Mouse (Mus musculus): ENCODE results near the gene Csnk1g1. TPM values are rescaled to one million over a fixed set of nuclear protein-coding genes. Genes with fewer than 3 reads are reported as not detected.

Gene Csnk1g1
- 9.8 and 12.7 TPM in 2 replicates for polyA plus RNA-seq (2015; fragmentation: Nextera tagmentation; extraction: Ambion mirVana)

GRCm38 (mm10) chr9:65908394-65909300 is at the start of gene Csnk1g1, which contains the start of gene Trip4:
Gene Csnk1g1 (plus strand): TSS chr9:65908924.
Gene Trip4 (minus strand): TSS chr9:65908794.
- peak; percentile 100 for ATAC-seq (replicated peaks; ENCODE audit: insufficient number of reproducible peaks, insufficient read depth, low FRiP score, low read depth)
- Histone ChIP-seq H3K36me3 (peaks cover 6% of the 10 kb centered on the region), H3K27ac (peak within 1 kb of the TSS; percentile 91), H3K4me2 (peak within 1 kb of the TSS; percentile 65), H3K9me3 (replicated peaks) (no peaks in the 10 kb centered on the region), H3K9ac (peak within 1 kb of the TSS; percentile 71), H3K4me3 (peak within 1 kb of the TSS; percentile 83), H3K27me3 (no peaks in the 10 kb centered on the region), H3K4me1 (replicated peaks) (peaks cover 11% of the 10 kb centered on the region)
- WGBS = under 1% methylated on average over 38 of the region's 38 CpGs

GRCm38 (mm10) chr9:65859656-65860055 is 49.1 kb upstream of the Csnk1g1 start:
- H3K4me2 ChIP-seq = no peak overlapping the region
- ATAC-seq (replicated peaks; ENCODE audit: insufficient number of reproducible peaks, insufficient read depth, low FRiP score, low read depth) = no peak
- WGBS = 53% methylated on average over 1 of the region's 1 CpGs
- H3K4me1 ChIP-seq (replicated peaks) = no peaks in the 10 kb centered on the region
- no peaks in the 10 kb centered on the region for H3K9me3 ChIP-seq (replicated peaks)
- H3K4me3 ChIP-seq = no peak overlapping the region
- H3K27me3 ChIP-seq = no peaks in the 10 kb centered on the region
- no peak overlapping the region for H3K27ac ChIP-seq
- H3K36me3 ChIP-seq = peaks cover 64% of the 10 kb centered on the region
- no peak overlapping the region for H3K9ac ChIP-seq

- under 1% methylated on average over 37 of the region's 37 CpGs for WGBS
- Histone ChIP-seq H3K36me3 (peaks cover 6% of the 10 kb centered on the region; the same call in 1 of the 2 replicates), H3K9ac (peak overlapping the region; percentile 72), H3K4me2 (peak overlapping the region; percentile 65), H3K4me3 (peak overlapping the region; percentile 74), H3K4me1 (replicated peaks) (peaks cover 7% of the 10 kb centered on the region), H3K9me3 (replicated peaks) (no peaks in the 10 kb centered on the region), H3K27me3 (no peaks in the 10 kb centered on the region), H3K27ac (peak overlapping the region; percentile 83)
- ATAC-seq (replicated peaks; ENCODE audit: insufficient number of reproducible peaks, insufficient read depth, low FRiP score, low read depth) = peak; percentile 97
These were observed 24.0 kb upstream of the Csnk1g1 start for GRCm38 (mm10) chr9:65884564-65885315.

- H3K36me3 ChIP-seq = peaks cover 22% of the 10 kb centered on the region
- no peaks in the 10 kb centered on the region for H3K27me3 ChIP-seq
- peak within 1 kb of the TSS; percentile 68 for H3K4me3 ChIP-seq
- H3K4me1 ChIP-seq (replicated peaks) = peaks cover 18% of the 10 kb centered on the region
- peak within 1 kb of the TSS; percentile 90 for H3K4me2 ChIP-seq
- H3K9me3 ChIP-seq (replicated peaks) = no peaks in the 10 kb centered on the region
- peak within 1 kb of the TSS; percentile 26 for H3K27ac ChIP-seq
- under 1% methylated on average over 21 of the region's 21 CpGs for WGBS
- peak within 1 kb of the TSS; percentile 62 for H3K9ac ChIP-seq
- peak; percentile 95 for ATAC-seq (replicated peaks; ENCODE audit: insufficient number of reproducible peaks, insufficient read depth, low FRiP score, low read depth)
These were observed 18.5 kb upstream of the Csnk1g1 start, which contains the start of gene Pclaf for GRCm38 (mm10) chr9:65890143-65890628. Gene Pclaf (plus strand): TSS chr9:65890237.

GRCm38 (mm10) chr9:65891126-65891525 is 17.6 kb upstream of the Csnk1g1 start:
- Histone ChIP-seq H3K36me3 (peaks cover 25% of the 10 kb centered on the region), H3K4me1 (replicated peaks) (peaks cover 15% of the 10 kb centered on the region), H3K9me3 (replicated peaks) (no peaks in the 10 kb centered on the region), H3K9ac (peak overlapping the region; percentile 62; the same call in 1 of the 2 replicates), H3K4me3 (peak overlapping the region; percentile 68), H3K27ac (no peak overlapping the region), H3K27me3 (no peaks in the 10 kb centered on the region), H3K4me2 (peak overlapping the region; percentile 90)
- no peak for ATAC-seq (replicated peaks; ENCODE audit: insufficient number of reproducible peaks, insufficient read depth, low FRiP score, low read depth)
- WGBS = 5% methylated on average over 5 of the region's 5 CpGs

GRCm38 (mm10) chr9:65896977-65897376 is 11.7 kb upstream of the Csnk1g1 start:
- no peaks in the 10 kb centered on the region for H3K9me3 ChIP-seq (replicated peaks)
- H3K4me1 ChIP-seq (replicated peaks) = peaks cover under 1% of the 10 kb centered on the region
- no peak overlapping the region for H3K4me2 ChIP-seq
- peaks cover 46% of the 10 kb centered on the region for H3K36me3 ChIP-seq
- no peak overlapping the region for H3K9ac ChIP-seq
- H3K27me3 ChIP-seq = no peaks in the 10 kb centered on the region
- WGBS = 89% methylated on average over 2 of the region's 2 CpGs
- ATAC-seq (replicated peaks; ENCODE audit: insufficient number of reproducible peaks, insufficient read depth, low FRiP score, low read depth) = no peak
- H3K4me3 ChIP-seq = no peak overlapping the region
- no peak overlapping the region for H3K27ac ChIP-seq

GRCm38 (mm10) chr9:65902879-65903278 is 5.8 kb upstream of the Csnk1g1 start:
- ATAC-seq (replicated peaks; ENCODE audit: insufficient number of reproducible peaks, insufficient read depth, low FRiP score, low read depth) = no peak
- Histone ChIP-seq H3K9me3 (replicated peaks) (no peaks in the 10 kb centered on the region), H3K27me3 (no peaks in the 10 kb centered on the region), H3K4me3 (no peak overlapping the region), H3K36me3 (peaks cover 14% of the 10 kb centered on the region), H3K9ac (no peak overlapping the region), H3K4me1 (replicated peaks) (peaks cover 5% of the 10 kb centered on the region), H3K4me2 (no peak overlapping the region), H3K27ac (no peak overlapping the region)
- 96% methylated on average over 3 of the region's 3 CpGs for WGBS

GRCm38 (mm10) chr9:65903419-65903818 is 5.3 kb upstream of the Csnk1g1 start:
- H3K9me3 ChIP-seq (replicated peaks) = no peaks in the 10 kb centered on the region
- no peak overlapping the region for H3K9ac ChIP-seq
- peaks cover 7% of the 10 kb centered on the region for H3K4me1 ChIP-seq (replicated peaks)
- ATAC-seq (replicated peaks; ENCODE audit: insufficient number of reproducible peaks, insufficient read depth, low FRiP score, low read depth) = no peak
- H3K27me3 ChIP-seq = no peaks in the 10 kb centered on the region
- H3K4me3 ChIP-seq = no peak overlapping the region
- H3K27ac ChIP-seq = no peak overlapping the region
- H3K4me2 ChIP-seq = no peak overlapping the region
- peaks cover 13% of the 10 kb centered on the region for H3K36me3 ChIP-seq

GRCm38 (mm10) chr9:65909301-65909801 is 627 bp downstream of the Csnk1g1 start:
- H3K27ac ChIP-seq = peak overlapping the region; percentile 91

GRCm38 (mm10) chr9:65909837-65910236 is 1.1 kb downstream of the Csnk1g1 start:
- peak overlapping the region; percentile 65 for H3K4me2 ChIP-seq
- WGBS = 5% methylated on average over 4 of the region's 4 CpGs
- peak overlapping the region; percentile 91 for H3K27ac ChIP-seq
- no peaks in the 10 kb centered on the region for H3K9me3 ChIP-seq (replicated peaks)
- peak overlapping the region; percentile 83 for H3K4me3 ChIP-seq
- no peaks in the 10 kb centered on the region; the same call in 1 of the 2 replicates for H3K36me3 ChIP-seq
- ATAC-seq (replicated peaks; ENCODE audit: insufficient number of reproducible peaks, insufficient read depth, low FRiP score, low read depth) = no peak
- peaks cover 13% of the 10 kb centered on the region for H3K4me1 ChIP-seq (replicated peaks)
- H3K27me3 ChIP-seq = no peaks in the 10 kb centered on the region
- H3K9ac ChIP-seq = peak overlapping the region; percentile 71

More at GRCm38 (mm10) chr9:65909301-65909801, 627 bp downstream of the Csnk1g1 start:
- H3K36me3 ChIP-seq = peaks cover 2% of the 10 kb centered on the region; the same call in 1 of the 2 replicates
- H3K4me2 ChIP-seq = peak overlapping the region; percentile 65
- peak; percentile 46 for ATAC-seq (replicated peaks; ENCODE audit: insufficient number of reproducible peaks, insufficient read depth, low FRiP score, low read depth)
- H3K9ac ChIP-seq = peak overlapping the region; percentile 71
- no peaks in the 10 kb centered on the region for H3K9me3 ChIP-seq (replicated peaks)
- WGBS = under 1% methylated on average over 34 of the region's 34 CpGs
- H3K4me3 ChIP-seq = peak overlapping the region; percentile 83
- peaks cover 13% of the 10 kb centered on the region for H3K4me1 ChIP-seq (replicated peaks)
- H3K27me3 ChIP-seq = no peaks in the 10 kb centered on the region

- no peak for ATAC-seq (replicated peaks; ENCODE audit: insufficient number of reproducible peaks, insufficient read depth, low FRiP score, low read depth)
- WGBS = 59% methylated on average over 2 of the region's 2 CpGs
These were observed 5.3 kb downstream of the Csnk1g1 start for GRCm38 (mm10) chr9:65913976-65914375.

More at GRCm38 (mm10) chr9:65913976-65914375, 5.3 kb downstream of the Csnk1g1 start:
- Histone ChIP-seq H3K27me3 (no peaks in the 10 kb centered on the region), H3K4me3 (no peak overlapping the region), H3K9me3 (replicated peaks) (no peaks in the 10 kb centered on the region), H3K4me1 (replicated peaks) (peaks cover 10% of the 10 kb centered on the region), H3K4me2 (no peak overlapping the region), H3K36me3 (no peaks in the 10 kb centered on the region), H3K27ac (no peak overlapping the region), H3K9ac (no peak overlapping the region)

All from heart, embryonic 15.5 days (tissue).